Mouse (Mus musculus) right cerebral cortex, postnatal 25 days (tissue): ENCODE results near the gene Olfr1020.

Experiments
- DNase-seq: peaks from one replicate; pipeline ENCODE4 v3.0.0; 2022

The Olfr1020 gene

DNA sequence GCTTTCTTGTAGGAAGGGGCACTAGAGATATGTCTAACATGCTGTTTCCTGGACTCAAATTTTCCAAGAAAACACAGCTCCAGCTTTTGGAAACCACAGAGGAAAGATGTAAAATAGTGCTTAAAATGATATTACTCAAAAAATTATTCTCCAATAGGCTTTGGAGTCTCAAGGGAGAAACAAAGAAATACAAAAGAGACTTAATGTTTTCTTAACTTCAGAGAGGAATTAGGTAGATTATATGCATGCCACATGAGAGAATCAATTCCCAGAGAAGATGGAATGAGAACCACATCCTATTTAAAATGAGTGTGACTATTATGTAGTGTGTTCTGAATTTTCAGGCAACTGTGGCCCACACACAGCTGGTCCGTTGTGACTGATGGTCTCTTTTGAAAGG is at the start of gene Olfr1020:
Olfr1020 (plus strand) TSS at position 301 of the 400 bp plus-strand sequence.
- DNase-seq: no peak

DNA sequence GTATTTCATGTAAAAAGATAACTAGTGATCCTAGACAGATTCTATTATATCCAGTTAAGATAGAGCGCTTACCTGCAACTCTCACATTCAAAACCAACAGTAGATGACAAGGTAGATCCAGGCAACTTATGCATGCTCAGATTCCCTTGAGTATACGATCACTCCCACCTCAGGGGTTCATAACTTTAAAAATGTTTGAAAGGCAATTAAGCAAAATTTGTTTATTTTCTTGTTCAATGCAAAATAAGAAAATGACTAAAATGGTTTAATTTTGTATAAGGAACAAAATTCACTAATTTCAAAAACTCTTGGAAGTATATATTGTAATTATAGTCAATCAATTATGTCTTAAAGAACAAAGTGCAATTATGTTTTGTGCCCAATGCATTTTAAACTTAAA is 44.4 kb upstream of the Olfr1020 start, which contains the start of gene Olfr1016:
Olfr1016 (minus strand) TSS at position 101 of the 400 bp plus-strand sequence.
- DNase-seq: no peak

DNA sequence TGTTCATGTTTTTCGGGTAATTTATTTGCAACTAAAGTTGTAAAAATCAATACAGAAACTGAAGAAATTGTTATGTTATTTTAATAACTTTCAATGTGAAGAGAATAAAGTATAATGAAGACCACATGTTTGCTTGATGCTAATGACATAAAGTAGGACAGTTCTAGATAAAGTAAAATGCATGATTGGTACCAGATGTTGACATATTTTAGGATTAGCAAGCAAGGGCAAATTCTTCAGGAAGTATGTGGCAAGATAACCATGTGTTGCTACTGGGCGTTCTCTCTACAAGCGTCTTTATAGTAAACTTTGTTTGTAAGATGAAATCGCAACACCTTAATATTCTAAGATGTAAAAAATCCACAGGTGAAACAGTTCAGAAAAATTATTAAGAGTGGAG is 42.3 kb upstream of the Olfr1020 start:
- no peak for DNase-seq

DNA sequence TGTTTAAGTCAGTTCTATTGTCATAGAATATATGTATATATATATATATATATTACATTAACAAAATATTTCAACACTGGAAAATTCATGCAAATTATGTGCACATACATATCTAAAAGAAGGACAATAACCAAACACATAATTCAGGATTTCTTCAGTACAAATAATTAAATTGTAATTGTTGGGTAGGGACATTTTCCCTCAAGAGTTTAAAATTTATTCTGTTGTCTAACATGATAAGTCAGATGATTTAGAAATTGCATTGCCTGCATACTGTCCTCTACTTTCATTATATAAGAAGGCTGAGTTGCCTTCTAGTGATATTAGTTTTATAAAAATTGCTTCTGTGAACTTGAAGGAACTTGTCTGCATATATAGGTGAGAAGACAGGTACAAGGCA is 28.7 kb upstream of the Olfr1020 start, which contains the start of gene Olfr1018:
Olfr1018 (plus strand) TSS at position 301 of the 400 bp plus-strand sequence.
- DNase-seq: no peak

DNA sequence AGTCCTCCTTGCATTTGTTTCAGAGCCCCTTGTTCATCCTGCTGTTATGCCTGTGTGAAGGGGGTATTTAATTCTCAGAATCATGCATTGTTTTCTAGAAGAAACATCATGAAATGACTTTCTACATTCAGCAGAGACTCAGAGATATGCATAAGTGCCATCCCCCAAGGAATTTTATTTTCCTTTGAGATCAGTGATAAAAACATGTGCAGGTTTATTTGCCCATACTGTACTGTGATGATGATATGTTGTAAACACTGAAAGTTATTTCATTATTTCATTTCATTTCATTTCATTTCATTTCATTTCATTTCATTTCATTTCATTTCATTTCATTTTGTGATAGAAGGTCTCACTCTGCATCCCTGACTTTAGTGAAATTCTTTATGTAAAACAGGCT is 1.4 kb upstream of the Olfr1020 start, which contains the start of gene Olfr1019:
Olfr1019 (minus strand) TSS at position 101 of the 400 bp plus-strand sequence.
- no peak for DNase-seq

DNA sequence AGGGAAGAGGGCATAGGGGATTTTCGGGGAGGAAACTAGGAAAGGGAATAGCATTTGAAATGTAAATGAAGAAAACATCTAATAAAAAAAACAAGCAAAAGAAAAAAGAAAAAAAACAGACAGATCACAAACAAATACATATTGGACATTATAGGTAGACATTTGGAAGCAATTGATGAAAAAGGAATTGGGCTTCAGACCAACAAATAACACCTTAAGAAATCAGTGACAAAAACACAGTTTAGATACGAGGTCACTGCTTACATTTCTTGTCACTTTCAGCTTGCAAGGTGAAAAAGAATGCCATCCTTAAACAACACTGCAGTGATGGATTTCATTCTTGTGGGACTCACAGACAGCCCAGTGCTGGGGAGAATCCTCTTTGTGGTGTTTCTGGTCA is 21.5 kb downstream of the Olfr1020 start, which contains the start of gene Olfr1022:
Olfr1022 (plus strand) TSS at position 301 of the 400 bp plus-strand sequence.
- DNase-seq: no peak

DNA sequence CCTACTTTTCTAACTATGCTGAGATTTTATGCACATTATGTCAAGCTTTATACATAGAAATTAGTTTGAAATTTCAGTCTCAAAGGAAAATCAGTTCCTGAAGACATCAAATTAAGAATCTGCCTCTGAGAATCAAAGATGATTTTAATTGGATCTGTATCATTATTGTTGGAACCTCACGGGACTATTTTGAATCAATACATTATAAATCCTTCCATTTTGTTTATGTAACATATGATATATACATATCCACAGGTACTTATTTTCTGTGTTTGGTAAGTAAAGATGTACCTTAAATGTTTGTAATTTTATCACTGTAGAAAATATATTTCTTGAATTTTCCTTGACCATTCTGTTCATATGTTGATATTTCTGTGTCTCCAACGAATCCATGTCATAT is 38.5 kb downstream of the Olfr1020 start, which contains the start of gene Olfr1023:
Olfr1023 (plus strand) TSS at position 301 of the 400 bp plus-strand sequence.
- DNase-seq: no peak
